Mouse (Mus musculus) limb, embryonic 14.5 days (tissue): ENCODE data around the gene Gnat1. TPM values are rescaled to one million over a fixed set of nuclear protein-coding genes. Genes with fewer than 3 reads are reported as not detected.
"Not testable (repeated sequence)": the region's sequence is repeated elsewhere in the genome, so short reads cannot be mapped to it uniquely, and the experiment has no call there.

Experiments used
- ATAC-seq: fragments of 200-750 bp; cut with Nextera tagmentation; 2 replicates; pipeline ENCODE4 v1.8.0; 2017; ENCODE audit warnings: low read depth, moderate number of reproducible peaks, moderate TSS enrichment; ENCODE audit not compliant: low FRiP score
- DNase-seq: peaks from one replicate; pipeline ENCODE4 v3.0.0-alpha.2; 2015; ENCODE audit warnings: low spot score
- H3K27ac ChIP-seq: fragments of 300-500 bp; sonication (generic); replicated peaks from 2 replicates; pipeline ENCODE4 v1.5.1; 2014; ENCODE audit warnings: low read depth, mild to moderate bottlenecking, low read length, moderate library complexity, mixed read lengths
- H3K27me3 ChIP-seq: fragments of 300-500 bp; sonication (generic); 2 replicates; pipeline ENCODE4 v1.6.1; 2014; ENCODE audit warnings: low read length, mixed read lengths; ENCODE audit not compliant: control insufficient read depth, insufficient read depth
- H3K36me3 ChIP-seq: fragments of 300-500 bp; sonication (generic); 2 replicates; pipeline ENCODE4 v1.6.1; 2014; ENCODE audit warnings: mild to moderate bottlenecking, low read length, moderate library complexity, mixed read lengths; ENCODE audit not compliant: control insufficient read depth, insufficient read depth
- H3K4me1 ChIP-seq: fragments of 300-500 bp; sonication (generic); 2 replicates; pipeline ENCODE4 v1.6.1; 2014; ENCODE audit warnings: antibody characterized with exemption, low read length, mixed read lengths; ENCODE audit not compliant: control insufficient read depth, insufficient read depth
- H3K4me2 ChIP-seq: fragments of 300-500 bp; sonication (generic); replicated peaks from 2 replicates; pipeline ENCODE4 v1.6.1; 2014; ENCODE audit warnings: low read depth, mild to moderate bottlenecking, low read length, moderate library complexity; ENCODE audit not compliant: severe bottlenecking
- H3K4me3 ChIP-seq: fragments of 300-500 bp; sonication (generic); replicated peaks from 2 replicates; pipeline ENCODE4 v1.5.1; 2014; ENCODE audit warnings: low read length
- H3K9ac ChIP-seq: fragments of 300-500 bp; sonication (generic); 2 replicates; pipeline ENCODE4 v1.6.1; 2014; ENCODE audit warnings: mild to moderate bottlenecking, low read depth, low read length, moderate library complexity; ENCODE audit not compliant: severe bottlenecking
- H3K9me3 ChIP-seq: fragments of 300-500 bp; sonication (generic); 2 replicates; pipeline ENCODE4 v1.6.1; 2016; ENCODE audit warnings: low read length; ENCODE audit not compliant: control insufficient read depth
- POLR2A ChIP-seq: fragments of 200-500 bp; IDR thresholded peaks from 2 replicates; pipeline ENCODE4 v1.8.0; 2012; ENCODE audit warnings: inconsistent platforms, mild to moderate bottlenecking, moderate library complexity, borderline replicate concordance; ENCODE audit not compliant: insufficient read depth, insufficient read length; ENCODE audit errors: extremely low read depth
- WGBS: fragments of 180-500 bp; shearing (Covaris S2); extraction: QIAGEN DNeasy Blood & Tissue Kit; methylation state at CpG from one replicate; pipeline ENCODE4 v1.1.7; 2014; 5-methylcytosine and 5-hydroxymethylcytosine counted together
- polyA plus RNA-seq, 2 experiments: library from polyadenylated mRNA; depleted of rRNA in 1 of 2; stranded (reverse) in 1 of 2; unstranded in 1 of 2; fragments of >200 nt; fragmentation: Nextera tagmentation in 1 of 2; extraction: Ambion mirVana in 1 of 2; gene quantifications; 2 replicates each; pipeline versions ENCODE4 v1.2.1 to v1.2.3; 2012 to 2014

Gnat1 gene
- polyA plus RNA-seq, 2 experiments: 0.28 to 0.55 TPM

GRCm38 (mm10) chr9:107688939-107689338 lies 9.4 kb upstream of the Gnat1 start:
- peaks cover 85% of the 10 kb centered on the region for H3K36me3 ChIP-seq
- no peaks in the 10 kb centered on the region for H3K27me3 ChIP-seq
- WGBS: 74% methylated on average over 7 of the region's 7 CpGs
- no peak overlapping the region for H3K4me2 ChIP-seq
- no peak for TF ChIP-seq POLR2A
- no peak for DNase-seq
- H3K9me3 ChIP-seq: no peaks in the 10 kb centered on the region
- no peak for ATAC-seq
- H3K4me1 ChIP-seq: no peaks in the 10 kb centered on the region
- H3K27ac ChIP-seq: no peak overlapping the region
- no peak overlapping the region for H3K9ac ChIP-seq
- no peak overlapping the region for H3K4me3 ChIP-seq

DNA sequence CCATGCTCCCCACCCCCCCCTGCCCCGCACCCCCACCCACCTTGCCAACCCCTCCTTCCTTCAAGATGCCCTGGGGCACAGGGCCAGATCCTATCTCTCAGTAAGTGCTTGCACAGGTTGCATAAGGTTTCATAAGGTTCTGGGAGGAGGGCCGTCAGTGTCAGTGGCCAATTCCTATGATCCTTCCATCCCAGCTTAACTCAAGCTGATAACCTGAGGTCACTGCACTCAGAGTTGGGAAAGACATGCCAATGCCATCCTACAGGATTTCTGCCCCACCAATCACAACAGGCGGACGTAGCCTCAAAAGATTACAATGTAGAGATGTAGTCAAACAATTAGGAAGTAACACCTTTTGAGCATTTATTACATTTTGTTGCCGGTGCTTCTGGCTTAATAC lies 8.9 kb upstream of the Gnat1 start:
- Histone ChIP-seq H3K4me2 (no peak overlapping the region), H3K4me1 (no peaks in the 10 kb centered on the region), H3K36me3 (peaks cover 91% of the 10 kb centered on the region), H3K27ac (no peak overlapping the region), H3K27me3 (no peaks in the 10 kb centered on the region), H3K9me3 (no peaks in the 10 kb centered on the region), H3K4me3 (no peak overlapping the region), H3K9ac (no peak overlapping the region)
- DNase-seq (no peak), ATAC-seq (no peak)
- WGBS: 79% methylated on average over 5 of the region's 5 CpGs
- TF ChIP-seq POLR2A: no peak

GRCm38 (mm10) chr9:107685231-107685981 lies 5.9 kb upstream of the Gnat1 start:
- no peak overlapping the region for H3K4me2 ChIP-seq
- no peaks in the 10 kb centered on the region for H3K4me1 ChIP-seq
- no peak overlapping the region for H3K4me3 ChIP-seq
- peak; percentile 64; the same call in 1 of the 2 replicates for ATAC-seq
- peaks cover 86% of the 10 kb centered on the region for H3K36me3 ChIP-seq
- no peak for DNase-seq
- no peaks in the 10 kb centered on the region for H3K27me3 ChIP-seq
- 35% methylated on average over 17 of the region's 17 CpGs for WGBS
- no peak overlapping the region for H3K9ac ChIP-seq
- H3K9me3 ChIP-seq: no peaks in the 10 kb centered on the region
- no peak for TF ChIP-seq POLR2A
- no peak overlapping the region for H3K27ac ChIP-seq

DNA sequence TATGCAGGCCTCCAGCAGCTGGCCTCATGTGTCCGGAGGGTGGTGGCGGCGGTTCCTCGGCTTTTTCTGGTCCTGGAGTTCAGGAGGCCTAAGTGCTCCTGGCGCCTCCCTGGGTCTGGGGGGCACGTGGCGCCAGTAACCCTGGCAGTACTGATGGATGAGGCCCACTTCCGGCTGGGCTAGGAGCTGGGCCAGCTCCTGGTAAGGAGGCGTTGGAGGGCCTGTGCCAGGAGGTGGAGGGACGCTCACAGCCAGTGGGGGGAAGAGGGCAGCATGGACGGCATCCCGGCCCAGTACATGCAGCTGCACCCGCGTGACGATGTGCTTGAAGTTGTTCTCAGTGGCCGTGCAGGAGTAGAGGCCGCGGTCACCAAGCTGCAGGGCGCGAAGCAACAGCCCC lies 2.9 kb upstream of the Gnat1 start:
- H3K27ac ChIP-seq: no peak overlapping the region

GRCm38 (mm10) chr9:107678861-107679260 lies 651 bp downstream of the Gnat1 start:
- H3K9me3 ChIP-seq: no peaks in the 10 kb centered on the region
- peaks cover 25% of the 10 kb centered on the region for H3K36me3 ChIP-seq
- ATAC-seq: no peak
- no peak for TF ChIP-seq POLR2A
- DNase-seq: no peak
- H3K9ac ChIP-seq: no peak overlapping the region
- no peak overlapping the region for H3K27ac ChIP-seq
- peaks cover 4% of the 10 kb centered on the region; the same call in 1 of the 2 replicates for H3K4me1 ChIP-seq
- no peak overlapping the region for H3K4me2 ChIP-seq
- WGBS: 86% methylated on average over 2 of the region's 2 CpGs
- H3K4me3 ChIP-seq: no peak overlapping the region
- H3K27me3 ChIP-seq: peaks cover 28% of the 10 kb centered on the region

More for the DNA sequence above, 2.9 kb upstream of the Gnat1 start:
- Histone ChIP-seq H3K4me1 (no peaks in the 10 kb centered on the region), H3K4me3 (no peak overlapping the region), H3K9ac (no peak overlapping the region), H3K4me2 (no peak overlapping the region), H3K36me3 (peaks cover 57% of the 10 kb centered on the region), H3K9me3 (no peaks in the 10 kb centered on the region), H3K27me3 (peaks cover 4% of the 10 kb centered on the region)
- DNase-seq: no peak
- 75% methylated on average over 15 of the region's 20 CpGs for WGBS
- ATAC-seq: no peak
- no peak for TF ChIP-seq POLR2A

- H3K9me3 ChIP-seq: not testable (repeated sequence)
Measured at GRCm38 (mm10) chr9:107677819-107678526, 1.5 kb downstream of the Gnat1 start.

More at GRCm38 (mm10) chr9:107677819-107678526, 1.5 kb downstream of the Gnat1 start:
- peaks cover 28% of the 10 kb centered on the region for H3K27me3 ChIP-seq
- H3K4me2 ChIP-seq, H3K4me1 ChIP-seq, H3K27ac ChIP-seq, H3K9ac ChIP-seq, H3K4me3 ChIP-seq, ATAC-seq: not testable (repeated sequence)
- H3K36me3 ChIP-seq: peaks cover 16% of the 10 kb centered on the region
- WGBS: 39% methylated on average over 14 of the region's 14 CpGs
- peak; percentile 90 for DNase-seq
